Mouse (Mus musculus) myocyte (in vitro differentiated cells): ENCODE measurements around the gene Zbtb20.

Experiments
- CEBPB ChIP-seq: IDR thresholded peaks from 2 replicates; pipeline ENCODE4 v1.6.1; 2011; ENCODE audit warnings: mild to moderate bottlenecking, moderate library complexity; ENCODE audit not compliant: poor library complexity, insufficient read depth, severe bottlenecking
- E2F4 ChIP-seq: IDR thresholded peaks from one replicate; pipeline ENCODE4 v1.6.1; 2011; ENCODE audit warnings: mild to moderate bottlenecking, control low read depth, moderate library complexity; ENCODE audit not compliant: insufficient read depth
- MAX ChIP-seq: IDR thresholded peaks from one replicate; pipeline ENCODE4 v1.6.1; 2011; ENCODE audit warnings: low read depth, mild to moderate bottlenecking, control low read depth
- MYOD1 ChIP-seq, 3 experiments: IDR thresholded peaks; one replicate each; pipeline ENCODE4 v1.6.1; 2011; ENCODE audit warnings: control low read depth in 2 of 3, low read depth in 2 of 3, mild to moderate bottlenecking in 2 of 3, moderate library complexity in 1 of 3; ENCODE audit not compliant: insufficient read length in 2 of 3, control insufficient read depth in 1 of 3
- MYOG ChIP-seq, 3 experiments: IDR thresholded peaks; one replicate each; pipeline ENCODE4 v1.6.1; 2011; ENCODE audit warnings: control low read depth in 2 of 3, low read depth in 2 of 3, mild to moderate bottlenecking in 2 of 3; ENCODE audit not compliant: insufficient read length in 2 of 3, control insufficient read depth in 1 of 3, insufficient read depth in 1 of 3
- POLR2A ChIP-seq: IDR thresholded peaks from one replicate; pipeline ENCODE4 v1.6.1; 2011; ENCODE audit warnings: low read depth, mild to moderate bottlenecking, control low read depth, moderate library complexity; ENCODE audit not compliant: insufficient read length
- POLR2AphosphoS2 ChIP-seq: IDR thresholded peaks from one replicate; pipeline ENCODE4 v1.6.1; 2011; ENCODE audit warnings: low read depth, control low read depth; ENCODE audit not compliant: insufficient read length
- SRF ChIP-seq: IDR thresholded peaks from one replicate; pipeline ENCODE4 v1.6.1; 2011; ENCODE audit warnings: low read depth; ENCODE audit not compliant: control insufficient read depth, insufficient read length
- TCF12 ChIP-seq: IDR thresholded peaks from one replicate; pipeline ENCODE4 v1.6.1; 2011; ENCODE audit warnings: mild to moderate bottlenecking, control low read depth; ENCODE audit not compliant: poor library complexity, insufficient read depth, severe bottlenecking
- TCF3 ChIP-seq: IDR thresholded peaks from one replicate; pipeline ENCODE4 v1.6.1; 2011; ENCODE audit warnings: low read depth, control low read depth; ENCODE audit not compliant: insufficient read length
- USF1 ChIP-seq: IDR thresholded peaks from one replicate; pipeline ENCODE4 v1.6.1; 2011; ENCODE audit warnings: low read depth, mild to moderate bottlenecking, control low read depth, moderate library complexity

DNA sequence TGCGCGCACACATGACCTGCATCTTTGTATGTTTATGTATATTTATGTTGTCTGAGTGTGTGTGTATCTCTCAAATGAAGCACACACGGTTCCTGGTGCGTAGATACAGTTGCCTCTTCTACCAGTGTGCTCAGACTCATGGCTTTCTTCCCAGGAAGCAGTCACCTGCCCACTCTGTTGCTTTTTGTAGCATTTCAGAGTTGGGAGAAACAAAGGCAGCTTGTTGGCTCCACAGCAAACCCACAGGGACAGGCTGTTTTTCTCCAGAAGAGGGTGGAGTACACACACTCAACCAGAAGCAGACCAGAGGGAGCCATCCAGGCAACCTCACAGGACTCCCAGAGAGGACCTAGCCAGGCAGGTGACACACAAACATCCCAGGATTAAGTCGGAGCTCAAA is 750.3 kb downstream of the Zbtb20 start:
- TF ChIP-seq MAX, result no peak
- no peak for TF ChIP-seq TCF3
- no peak for TF ChIP-seq E2F4
- no peak for TF ChIP-seq POLR2A
- no peak for TF ChIP-seq MYOD1 (IDR thresholded peaks at IDR 0.05; ENCODE audit: control insufficient read depth in 1 of 3, insufficient read length in 2 of 3, low read depth in 2 of 3)
- no peak for TF ChIP-seq POLR2AphosphoS2
- TF ChIP-seq MYOG (IDR thresholded peaks at IDR 0.05; ENCODE audit: control insufficient read depth in 1 of 3, insufficient read depth in 1 of 3, insufficient read length in 2 of 3, low read depth in 2 of 3), result no peak
- TF ChIP-seq CEBPB, result no peak
- TF ChIP-seq USF1, result no peak
- no peak for TF ChIP-seq TCF12
- no peak for TF ChIP-seq SRF
